Mouse (Mus musculus) bone marrow, adult 2 months (tissue): Measurements from ENCODE around the gene Gm8453. TPM values are rescaled to one million over a fixed set of nuclear protein-coding genes. Genes with fewer than 3 reads are reported as not detected.
"Not testable (repeated sequence)": the region's sequence is repeated elsewhere in the genome, so short reads cannot be mapped to it uniquely, and the experiment has no call there.

ENCODE experiments used
- H3K27ac ChIP-seq: fragments of 200-500 bp; 2 replicates; pipeline ENCODE4 v1.5.1; 2012; ENCODE audit warnings: low read depth, mild to moderate bottlenecking, control low read depth, inconsistent platforms, low read length; ENCODE audit not compliant: control insufficient read depth, poor library complexity, insufficient read depth
- H3K4me1 ChIP-seq: fragments of 200-500 bp; 2 replicates; pipeline ENCODE4 v1.6.1; 2011; ENCODE audit warnings: low read length; ENCODE audit not compliant: control insufficient read depth, insufficient read depth
- H3K4me3 ChIP-seq: fragments of 200-500 bp; replicated peaks from 2 replicates; pipeline ENCODE3; 2011; ENCODE audit warnings: mild to moderate bottlenecking, low read depth, low read length, control low read depth; ENCODE audit not compliant: control insufficient read depth
- WGBS: fragments of 180-500 bp; shearing (Covaris S2); methylation state at CpG from one replicate; pipeline ENCODE4 v1.1.7; 2018; 5-methylcytosine and 5-hydroxymethylcytosine counted together
- polyA plus RNA-seq: library from polyadenylated mRNA; stranded (reverse); fragments of >200 nt; gene quantifications from 2 replicates; pipeline ENCODE4 v1.2.4, GENCODE M21; 2011; ENCODE audit warnings: low replicate concordance; ENCODE audit not compliant: missing spikeins, insufficient read depth, insufficient read length

The Gm8453 gene
- polyA plus RNA-seq = not detected in 2 replicates

DNA sequence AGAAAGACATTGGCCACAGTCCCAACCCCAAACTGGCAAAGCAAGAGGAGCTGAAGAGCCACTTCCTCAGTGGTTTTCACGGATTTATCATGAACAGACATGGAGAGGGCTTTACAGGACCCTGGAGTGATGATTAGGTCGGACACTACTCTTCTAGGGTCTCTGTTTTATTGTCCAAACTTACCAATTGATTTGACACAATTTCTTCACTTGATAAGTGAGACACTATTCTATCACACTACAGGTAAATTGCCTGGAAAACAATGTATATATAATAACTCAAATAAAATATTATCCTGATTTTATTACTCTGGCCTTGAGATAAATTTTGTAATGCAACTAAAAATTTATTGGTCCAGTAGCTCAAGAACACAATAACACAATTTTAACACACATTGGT is at the start of gene Gm8453:
Gene Gm8453 (minus strand): TSS at position 101 of the 400 bp plus-strand sequence.
- 4% methylated on average over 2 of the region's 2 CpGs for WGBS
- H3K4me1 ChIP-seq, H3K27ac ChIP-seq, H3K4me3 ChIP-seq: not testable (repeated sequence)

DNA sequence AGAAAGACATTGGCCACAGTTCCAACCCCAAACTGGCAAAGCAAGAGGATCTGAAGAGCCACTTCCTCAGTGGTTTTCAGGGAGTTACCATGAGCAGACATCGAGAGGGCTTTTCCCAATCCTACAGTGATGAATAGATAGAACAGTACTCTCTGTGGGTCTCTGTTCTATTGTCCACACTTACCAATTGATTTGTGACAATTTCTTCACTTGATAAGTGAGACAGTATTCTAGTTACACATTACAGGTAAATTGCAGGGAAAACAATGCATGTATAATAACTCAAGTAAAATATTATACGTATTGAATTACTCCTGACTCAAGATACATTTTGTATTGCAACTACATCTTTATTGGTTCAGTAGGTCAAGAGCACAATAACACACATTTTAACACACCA is 28.1 kb downstream of the Gm8453 start, which contains the start of gene Gm8653:
Gene Gm8653 (minus strand): TSS at position 101 of the 400 bp plus-strand sequence.
- not testable (repeated sequence) for H3K27ac ChIP-seq, H3K4me1 ChIP-seq, H3K4me3 ChIP-seq
- WGBS = no CpG with 5 or more reads among the region's 2 CpGs

DNA sequence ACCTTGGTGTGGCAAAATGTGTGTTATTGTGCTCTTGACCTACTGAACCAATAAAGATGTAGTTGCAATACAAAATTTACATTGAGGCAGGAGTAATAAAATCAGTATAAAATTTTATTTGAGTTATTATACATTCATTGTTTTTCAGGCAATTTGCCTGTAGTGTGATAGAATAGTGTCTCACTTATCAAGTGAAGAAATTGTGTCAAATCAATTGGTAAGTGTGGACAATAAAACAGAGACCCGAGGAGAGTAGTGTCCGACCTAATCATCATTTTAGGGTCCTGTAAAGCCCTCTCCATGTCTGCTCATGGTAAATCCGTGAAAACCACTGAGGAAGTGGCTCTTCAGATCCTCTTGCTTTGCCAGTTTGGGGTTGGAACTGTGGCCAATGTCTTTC is 40.2 kb downstream of the Gm8453 start, which contains the start of gene Vmn1r143:
Gene Vmn1r143 (plus strand): TSS at position 301 of the 400 bp plus-strand sequence.
- not testable (repeated sequence) for H3K4me3 ChIP-seq, H3K27ac ChIP-seq, H3K4me1 ChIP-seq
- WGBS = no CpG with 5 or more reads among the region's 3 CpGs

Other genes with a start within 250 kb of the Gm8453 start
- not detected in 2 replicates for gene Vmn1r137, start 234.9 kb downstream of the Gm8453 start, polyA plus RNA-seq
- not detected in 2 replicates for gene Vmn1r138, start 200.6 kb downstream of the Gm8453 start, polyA plus RNA-seq
- not detected in 2 replicates for gene Gm6176, start 173.2 kb downstream of the Gm8453 start, polyA plus RNA-seq
- not detected in 2 replicates for gene Vmn1r139, start 160.4 kb downstream of the Gm8453 start, polyA plus RNA-seq
- gene Gm16451, start 111.2 kb downstream of the Gm8453 start, polyA plus RNA-seq = not detected in 2 replicates
- not detected in 2 replicates for gene Gm10666, start 94.7 kb downstream of the Gm8453 start, polyA plus RNA-seq
- gene Vmn1r142, start 65.4 kb downstream of the Gm8453 start, polyA plus RNA-seq = not detected in 2 replicates
- gene Vmn1r143, start 40.1 kb downstream of the Gm8453 start, polyA plus RNA-seq = not detected in 2 replicates
- not detected in 2 replicates for gene Gm8653, start 28.2 kb downstream of the Gm8453 start, polyA plus RNA-seq
- not detected in 2 replicates for gene Gm4187, start 100.2 kb upstream of the Gm8453 start, polyA plus RNA-seq
- gene Gm8660, start 141.6 kb upstream of the Gm8453 start, polyA plus RNA-seq = not detected in 2 replicates
- gene Vmn1r148, start 184.1 kb upstream of the Gm8453 start, polyA plus RNA-seq = not detected in 2 replicates
- gene Vmn1r149, start 208.7 kb upstream of the Gm8453 start, polyA plus RNA-seq = not detected in 2 replicates
- gene Gm10665, start 234.6 kb upstream of the Gm8453 start, polyA plus RNA-seq = not detected in 2 replicates